Comparison of ENCODE assay signal across 17 mouse cellular contexts in the genomic region with DNA sequence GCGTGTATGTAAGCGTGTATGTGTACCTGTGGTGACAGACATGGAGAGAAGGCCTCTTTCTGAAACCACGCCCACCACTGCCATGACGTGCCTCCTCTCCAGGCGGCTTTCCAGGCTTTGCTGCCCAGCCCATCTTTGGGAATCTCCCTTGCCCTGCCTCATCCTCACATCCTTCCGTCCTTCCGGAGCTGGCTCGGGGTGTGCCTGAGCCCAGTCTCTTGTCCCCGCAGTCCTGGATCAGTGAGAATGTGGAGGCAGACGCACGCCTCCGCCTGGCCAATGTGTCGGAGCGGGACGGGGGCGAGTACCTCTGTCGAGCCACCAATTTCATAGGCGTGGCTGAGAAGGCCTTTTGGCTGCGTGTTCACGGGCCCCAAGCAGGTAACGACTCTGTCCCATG. TPM values are rescaled to one million over a fixed set of nuclear protein-coding genes. Genes with fewer than 3 reads are reported as not detected.
DNase-seq lines count a peak whose midpoint lies in the region; ATAC-seq and TF ChIP-seq lines count a peak whose summit lies in the region.
"Had no signal": no experiment of that assay in that cellular context is flagged by ENCODE, and none has a peak within 500 bp of the region (broad histone marks: within the 10 kb centered on the region; RNA-seq: fewer than 3 reads in every experiment).

No protein-coding gene starts in this region.

- no peaks in the 10 kb centered on the region for H3K4me1 ChIP-seq in heart, adult 2 months (ENCODE audit: control insufficient read depth, insufficient read depth, low read length)
- no peaks in the 10 kb centered on the region for H3K4me1 ChIP-seq in limb, embryonic 12.5 days (replicated peaks)
- peaks cover 19% of the 10 kb centered on the region for H3K4me1 ChIP-seq in limb, embryonic 10.5 days
- H3K4me1 ChIP-seq in ES-Bruce4 (ENCODE audit: control insufficient read depth, insufficient read depth, low read length) = no peaks in the 10 kb centered on the region
- peaks cover 50% of the 10 kb centered on the region for H3K4me1 ChIP-seq in forebrain, embryonic 13.5 days
- no peaks in the 10 kb centered on the region for H3K4me1 ChIP-seq in stomach, postnatal 0 days (replicated peaks; ENCODE audit: control insufficient read depth, insufficient read depth)
- H3K4me1 ChIP-seq: midbrain, embryonic 15.5 days had no signal

- H3K4me2 ChIP-seq in limb, embryonic 12.5 days = no peak overlapping the region; the same call in 1 of the 2 replicates
- H3K4me2 ChIP-seq in forebrain, embryonic 13.5 days = peak overlapping the region; percentile 28
- H3K4me2 ChIP-seq in stomach, postnatal 0 days (replicated peaks; ENCODE audit: low read depth) = no peak overlapping the region
- H3K4me2 ChIP-seq: hindbrain, embryonic 13.5 days; intestine, embryonic 15.5 days; liver, embryonic 12.5 days; midbrain, embryonic 15.5 days had no signal

- no peak for TF ChIP-seq EP300 in heart, adult 2 months (IDR thresholded peaks at IDR 0.05; ENCODE audit: insufficient read depth, low read depth, low read length)
- TF ChIP-seq EP300 in ES-Bruce4 (IDR thresholded peaks at IDR 0.05; ENCODE audit: insufficient read depth, low read depth, low read length) = no peak
- no peak for TF ChIP-seq EP300 in stomach, postnatal 0 days (optimal IDR thresholded peaks at IDR 0.05)

- no peak overlapping the region for H3K4me3 ChIP-seq in heart, adult 2 months
- H3K4me3 ChIP-seq in limb, embryonic 12.5 days (replicated peaks) = no peak overlapping the region
- no peak overlapping the region for H3K4me3 ChIP-seq in limb, embryonic 10.5 days
- H3K4me3 ChIP-seq in ES-Bruce4 (ENCODE audit: low read depth, low read length) = peak overlapping the region; percentile 27
- H3K4me3 ChIP-seq in forebrain, embryonic 13.5 days = 0 out of 2 replicates have a peak overlapping the region, but pooled peaks have one; percentile 4
- no peak overlapping the region for H3K4me3 ChIP-seq in stomach, postnatal 0 days (ENCODE audit: low read depth, low read length)
- H3K4me3 ChIP-seq: hindbrain, embryonic 13.5 days; intestine, embryonic 15.5 days; liver, embryonic 12.5 days; midbrain, embryonic 15.5 days had no signal

- intact Hi-C loops in heart, adult 2 months (cut with DNase I) = no loop called here

- WGBS in heart, adult 2 months = 64% methylated on average over 21 of the region's 21 CpGs
- WGBS in limb, embryonic 12.5 days = 48% methylated on average over 21 of the region's 21 CpGs
- WGBS in limb, embryonic 10.5 days = 49% methylated on average over 21 of the region's 21 CpGs
- WGBS in forebrain, embryonic 13.5 days = 56% methylated on average over 21 of the region's 21 CpGs
- WGBS in stomach, postnatal 0 days = 65% methylated on average over 21 of the region's 21 CpGs

- no peaks in the 10 kb centered on the region for H3K9me3 ChIP-seq in limb, embryonic 12.5 days
- H3K9me3 ChIP-seq in limb, embryonic 10.5 days (replicated peaks) = no peaks in the 10 kb centered on the region
- H3K9me3 ChIP-seq in ES-Bruce4 (replicated peaks; ENCODE audit: control insufficient read depth, insufficient read depth, low read length, poor library complexity, severe bottlenecking) = no peaks in the 10 kb centered on the region
- H3K9me3 ChIP-seq in forebrain, embryonic 13.5 days (replicated peaks) = no peaks in the 10 kb centered on the region
- H3K9me3 ChIP-seq in stomach, postnatal 0 days (ENCODE audit: control insufficient read depth, low read length) = no peaks in the 10 kb centered on the region
- H3K9me3 ChIP-seq: hindbrain, embryonic 13.5 days; intestine, embryonic 15.5 days; liver, embryonic 12.5 days; midbrain, embryonic 15.5 days had no signal

- ATAC-seq in limb, embryonic 12.5 days (ENCODE audit: insufficient number of reproducible peaks, insufficient read depth, low FRiP score, low TSS enrichment, low read depth) = no peak
- ATAC-seq in forebrain, embryonic 13.5 days = no peak
- no peak for ATAC-seq in stomach, postnatal 0 days (ENCODE audit: low FRiP score, low TSS enrichment)
- ATAC-seq: intestine, embryonic 15.5 days; liver, embryonic 12.5 days; midbrain, embryonic 15.5 days had no signal

- no peaks in the 10 kb centered on the region for H3K79me2 ChIP-seq in heart, adult 2 months (replicated peaks; ENCODE audit: control insufficient read depth, insufficient read depth, low read length)

- no peak overlapping the region for H3K27ac ChIP-seq in heart, adult 2 months
- H3K27ac ChIP-seq in limb, embryonic 12.5 days = no peak overlapping the region
- no peak overlapping the region for H3K27ac ChIP-seq in limb, embryonic 10.5 days
- H3K27ac ChIP-seq in ES-Bruce4 (ENCODE audit: insufficient read depth, low read length) = no peak overlapping the region
- H3K27ac ChIP-seq in forebrain, embryonic 13.5 days = peak overlapping the region; percentile 40; the same call in 1 of the 2 replicates
- H3K27ac ChIP-seq in stomach, postnatal 0 days (replicated peaks) = no peak overlapping the region
- H3K27ac ChIP-seq: hindbrain, embryonic 13.5 days; intestine, embryonic 15.5 days; liver, embryonic 12.5 days; midbrain, embryonic 15.5 days had no signal

- H3K27me3 ChIP-seq in heart, adult 2 months (ENCODE audit: control insufficient read depth, insufficient read depth, low read length) = no peaks in the 10 kb centered on the region
- H3K27me3 ChIP-seq in limb, embryonic 12.5 days = peaks cover 53% of the 10 kb centered on the region
- peaks cover 58% of the 10 kb centered on the region for H3K27me3 ChIP-seq in limb, embryonic 10.5 days (ENCODE audit: low read depth, poor library complexity, severe bottlenecking)
- H3K27me3 ChIP-seq in ES-Bruce4 (ENCODE audit: control insufficient read depth, insufficient read depth, low read length, poor library complexity, severe bottlenecking) = no peaks in the 10 kb centered on the region
- H3K27me3 ChIP-seq in forebrain, embryonic 13.5 days = peaks cover 11% of the 10 kb centered on the region; the same call in 1 of the 2 replicates
- no peaks in the 10 kb centered on the region for H3K27me3 ChIP-seq in stomach, postnatal 0 days (ENCODE audit: control insufficient read depth, insufficient read depth, low read length)
- H3K27me3 ChIP-seq: intestine, embryonic 15.5 days had no signal

- TF ChIP-seq POLR2A in heart, adult 2 months (IDR thresholded peaks at IDR 0.05; ENCODE audit: insufficient read depth, low read depth, low read length) = no peak
- no peak for TF ChIP-seq POLR2A in ES-Bruce4 (IDR thresholded peaks at IDR 0.05; ENCODE audit: insufficient read depth, low read length)

- H3K36me3 ChIP-seq in heart, adult 2 months (ENCODE audit: control insufficient read depth, insufficient read depth, low read length) = no peaks in the 10 kb centered on the region
- peaks cover 86% of the 10 kb centered on the region for H3K36me3 ChIP-seq in limb, embryonic 12.5 days
- H3K36me3 ChIP-seq in limb, embryonic 10.5 days = peaks cover 53% of the 10 kb centered on the region
- no peaks in the 10 kb centered on the region for H3K36me3 ChIP-seq in ES-Bruce4 (ENCODE audit: control insufficient read depth, insufficient read depth, low read length, poor library complexity, severe bottlenecking)
- peaks cover 88% of the 10 kb centered on the region for H3K36me3 ChIP-seq in forebrain, embryonic 13.5 days (ENCODE audit: poor library complexity, severe bottlenecking)
- H3K36me3 ChIP-seq in stomach, postnatal 0 days (ENCODE audit: control insufficient read depth, insufficient read depth, low read length) = peaks cover 10% of the 10 kb centered on the region
- H3K36me3 ChIP-seq: midbrain, embryonic 15.5 days had no signal

- no peak overlapping the region for H3K9ac ChIP-seq in heart, adult 2 months (ENCODE audit: low read depth, low read length)
- H3K9ac ChIP-seq in limb, embryonic 12.5 days (replicated peaks) = 0 out of 2 replicates have a peak overlapping the region, but pooled peaks have one; percentile 12
- no peak overlapping the region for H3K9ac ChIP-seq in ES-Bruce4 (ENCODE audit: low read depth, poor library complexity, severe bottlenecking)
- H3K9ac ChIP-seq in forebrain, embryonic 13.5 days = 0 out of 2 replicates have a peak overlapping the region, but pooled peaks have one; percentile 5
- H3K9ac ChIP-seq in stomach, postnatal 0 days (ENCODE audit: low read length) = no peak overlapping the region
- H3K9ac ChIP-seq: hindbrain, embryonic 13.5 days; intestine, embryonic 15.5 days; liver, embryonic 12.5 days; midbrain, embryonic 15.5 days had no signal

- TF ChIP-seq CTCF in heart, adult 2 months (IDR thresholded peaks at IDR 0.05) = no peak
- no peak for TF ChIP-seq CTCF in ES-Bruce4 (IDR thresholded peaks at IDR 0.05; ENCODE audit: low read depth, low read length)
- no peak for TF ChIP-seq CTCF in stomach, postnatal 0 days (IDR thresholded peaks at IDR 0.05; ENCODE audit: low read depth)

- peak; percentile 83 for DNase-seq in heart, adult 11 months
- no peak for DNase-seq in heart, adult 2 months
- no peak for DNase-seq in limb, embryonic 10.5 days (ENCODE audit: low spot score)
- DNase-seq in stomach, postnatal 0 days (ENCODE audit: low spot score) = no peak
- DNase-seq in gastrocnemius, adult 8-10 months (ENCODE audit: low spot score in 2 of 2) = no peak
- DNase-seq: adrenal gland, adult 2 months; cerebellum, adult 2 months; heart, adult 18-20 months; kidney, postnatal 25 days; right cerebral cortex, postnatal 4 days had no signal

RNA-seq across cellular contexts. Expression of a gene that starts 9.6 kb away (rescaled TPM):
- 10 to 100 TPM in 1 of 2 experiments, 1 to 10 TPM in 1; 8.6 to 10.1 TPM for total RNA-seq in heart, adult 2 months (2021)
- 15.1 and 15.4 TPM in 2 replicates for polyA plus RNA-seq in heart, adult 2 months (2012; rRNA removed)
- 24.5 and 28.0 TPM in 2 replicates for polyA plus RNA-seq in limb, embryonic 12.5 days (2016; fragmentation: Nextera tagmentation; extraction: Ambion mirVana)
- polyA plus RNA-seq in limb, embryonic 10.5 days (2016; fragmentation: Nextera tagmentation; extraction: Ambion mirVana) = 4.9 and 10.5 TPM in 2 replicates
- 2.9 and 4.0 TPM in 2 replicates for polyA plus RNA-seq in ES-Bruce4 (2011; ENCODE audit: insufficient read depth, insufficient read length, low read depth, missing spikeins)
- 59.5 and 81.3 TPM in 2 replicates for polyA plus RNA-seq in forebrain, embryonic 13.5 days (2015; fragmentation: Nextera tagmentation; extraction: Ambion mirVana)
- 17.4 and 19.3 TPM in 2 replicates for polyA plus RNA-seq in stomach, postnatal 0 days (2015; fragmentation: Nextera tagmentation; extraction: Ambion mirVana)
- 1 to 10 TPM; 1.6 to 4.7 (median 1.9) TPM for total RNA-seq in gastrocnemius, adult 8-10 months (2022)

RNA-seq across cellular contexts. Expression of a gene that starts 51.6 kb away (rescaled TPM):
- total RNA-seq in heart, adult 2 months (2021) = 100 to 1,000 TPM; 140 to 148 TPM
- 60.2 and 82.8 TPM in 2 replicates for polyA plus RNA-seq in heart, adult 2 months (2012; rRNA removed)
- polyA plus RNA-seq in limb, embryonic 12.5 days (2016; fragmentation: Nextera tagmentation; extraction: Ambion mirVana) = 55.7 and 56.6 TPM in 2 replicates
- 65.0 and 66.8 TPM in 2 replicates for polyA plus RNA-seq in limb, embryonic 10.5 days (2016; fragmentation: Nextera tagmentation; extraction: Ambion mirVana)
- 34.2 and 36.7 TPM in 2 replicates for polyA plus RNA-seq in ES-Bruce4 (2011; ENCODE audit: insufficient read depth, insufficient read length, low read depth, missing spikeins)
- polyA plus RNA-seq in forebrain, embryonic 13.5 days (2015; fragmentation: Nextera tagmentation; extraction: Ambion mirVana) = 47.5 and 50.4 TPM in 2 replicates
- polyA plus RNA-seq in stomach, postnatal 0 days (2015; fragmentation: Nextera tagmentation; extraction: Ambion mirVana) = 39.5 and 42.6 TPM in 2 replicates
- total RNA-seq in gastrocnemius, adult 8-10 months (2022) = 10 to 100 TPM; 69.8 to 82.0 (median 73.8) TPM

Comparison
In these comparisons a context has a peak if more than half of its experiments do, and no peak if none do; other contexts are left out.
1. H3K4me3 ChIP-seq: peak in ES-Bruce4 (single experiment) and forebrain, embryonic 13.5 days (single experiment); none in heart, adult 2 months (single experiment), limb, embryonic 12.5 days (single experiment), limb, embryonic 10.5 days (single experiment) and stomach, postnatal 0 days (single experiment).
2. H3K9ac ChIP-seq: peak in limb, embryonic 12.5 days (single experiment) and forebrain, embryonic 13.5 days (single experiment); none in heart, adult 2 months (single experiment), ES-Bruce4 (single experiment) and stomach, postnatal 0 days (single experiment).